Mouse (Mus musculus) neural tube, postnatal 0 days (tissue): Measurements from ENCODE around the gene Defa32. TPM values are rescaled to one million over a fixed set of nuclear protein-coding genes. Genes with fewer than 3 reads are reported as not detected.

ENCODE experiments used
- polyA plus RNA-seq: library from polyadenylated mRNA; unstranded; fragments of >200 nt; fragmentation: Nextera tagmentation; extraction: Ambion mirVana; gene quantifications from 2 replicates; pipeline ENCODE4 v1.2.1, GENCODE M21; 2015

The Defa32 gene
- not detected in 2 replicates for polyA plus RNA-seq

DNA sequence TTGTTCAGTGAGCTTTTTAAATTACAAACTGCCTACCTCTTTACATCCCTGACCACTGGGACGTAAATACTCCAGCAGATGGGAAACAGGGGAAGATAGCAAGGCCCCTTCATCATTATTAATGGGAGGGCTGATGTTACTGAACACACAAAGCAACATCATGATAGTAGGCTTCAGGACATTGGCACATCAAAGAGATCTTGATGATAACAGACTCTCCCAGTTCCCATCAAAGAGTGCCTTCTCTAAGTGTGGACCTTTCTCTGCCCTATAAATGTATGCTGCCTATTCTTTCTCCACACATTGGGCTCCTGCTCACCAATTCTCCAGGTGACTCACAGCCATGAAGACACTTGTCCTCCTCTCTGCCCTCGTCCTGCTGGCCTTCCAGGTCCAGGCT lies at the start of gene Defa32:
Gene Defa32 (plus strand): TSS at position 301 of the 400 bp plus-strand sequence.

DNA sequence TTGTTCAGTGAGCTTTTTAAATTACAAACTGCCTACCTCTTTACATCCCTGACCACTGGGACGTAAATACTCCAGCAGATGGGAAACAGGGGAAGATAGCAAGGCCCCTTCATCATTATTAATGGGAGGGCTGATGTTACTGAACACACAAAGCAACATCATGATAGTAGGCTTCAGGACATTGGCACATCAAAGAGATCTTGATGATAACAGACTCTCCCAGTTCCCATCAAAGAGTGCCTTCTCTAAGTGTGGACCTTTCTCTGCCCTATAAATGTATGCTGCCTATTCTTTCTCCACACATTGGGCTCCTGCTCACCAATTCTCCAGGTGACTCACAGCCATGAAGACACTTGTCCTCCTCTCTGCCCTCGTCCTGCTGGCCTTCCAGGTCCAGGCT lies 19.9 kb upstream of the Defa32 start, which contains the start of gene Defa20:
Gene Defa20 (plus strand): TSS at position 301 of the 400 bp plus-strand sequence.

DNA sequence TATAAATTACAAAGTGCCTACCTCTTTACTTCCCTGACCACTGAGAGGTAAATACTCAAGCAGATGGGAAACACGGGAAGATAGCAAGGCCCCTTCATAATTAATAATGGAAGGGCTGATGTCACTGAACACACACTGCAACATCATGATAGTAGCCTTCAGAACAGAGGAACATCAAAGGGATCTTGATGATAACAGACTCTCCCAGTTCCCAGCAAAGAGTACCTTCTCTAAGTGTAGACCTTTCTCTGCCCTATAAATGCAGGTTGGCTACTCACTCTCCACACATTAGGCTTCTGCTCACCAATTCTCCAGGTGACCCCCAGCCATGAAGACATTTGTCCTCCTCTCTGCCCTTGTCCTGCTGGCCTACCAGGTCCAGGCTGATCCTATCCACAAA lies 36.3 kb downstream of the Defa32 start, which contains the start of gene Defa37:
Gene Defa37 (plus strand): TSS at position 301 of the 400 bp plus-strand sequence.

Other genes starting within 250 kb of the Defa32 start
- gene Defa27, start 213.5 kb upstream of the Defa32 start, polyA plus RNA-seq: not detected in 2 replicates
- gene Defa29, start 202.0 kb upstream of the Defa32 start, polyA plus RNA-seq: not detected in 2 replicates
- not detected in 2 replicates for gene Defa2, start 150.5 kb upstream of the Defa32 start, polyA plus RNA-seq
- gene Defa33, start 137.2 kb upstream of the Defa32 start, polyA plus RNA-seq: not detected in 2 replicates
- gene Defa36, start 101.6 kb upstream of the Defa32 start, polyA plus RNA-seq: not detected in 2 replicates
- gene Gm7849, start 72.5 kb upstream of the Defa32 start, polyA plus RNA-seq: not detected in 2 replicates
- not detected in 2 replicates for gene Defa20, start 19.8 kb upstream of the Defa32 start, polyA plus RNA-seq
- gene Defa37, start 36.4 kb downstream of the Defa32 start, polyA plus RNA-seq: not detected in 2 replicates
- gene Defa28, start 54.0 kb downstream of the Defa32 start, polyA plus RNA-seq: not detected in 2 replicates
- gene Gm7861, start 65.5 kb downstream of the Defa32 start, polyA plus RNA-seq: not detected in 2 replicates
- not detected in 2 replicates for gene Defa26, start 89.2 kb downstream of the Defa32 start, polyA plus RNA-seq
- not detected in 2 replicates for gene Defa17, start 126.7 kb downstream of the Defa32 start, polyA plus RNA-seq
- gene Defa34, start 136.8 kb downstream of the Defa32 start, polyA plus RNA-seq: not detected in 2 replicates
- not detected in 2 replicates for gene AY761184, start 174.6 kb downstream of the Defa32 start, polyA plus RNA-seq
- gene Defa24, start 205.5 kb downstream of the Defa32 start, polyA plus RNA-seq: not detected in 2 replicates